Mouse (Mus musculus) urinary bladder, postnatal 25 days (tissue): Measurements from ENCODE around the gene Gm45521.
"Not testable (repeated sequence)": the region's sequence is repeated elsewhere in the genome, so short reads cannot be mapped to it uniquely, and the experiment has no call there.

Source experiments
- DNase-seq: peaks from one replicate; pipeline ENCODE4 v3.0.0; 2022; ENCODE audit warnings: low spot score

Gm45521 gene

DNA sequence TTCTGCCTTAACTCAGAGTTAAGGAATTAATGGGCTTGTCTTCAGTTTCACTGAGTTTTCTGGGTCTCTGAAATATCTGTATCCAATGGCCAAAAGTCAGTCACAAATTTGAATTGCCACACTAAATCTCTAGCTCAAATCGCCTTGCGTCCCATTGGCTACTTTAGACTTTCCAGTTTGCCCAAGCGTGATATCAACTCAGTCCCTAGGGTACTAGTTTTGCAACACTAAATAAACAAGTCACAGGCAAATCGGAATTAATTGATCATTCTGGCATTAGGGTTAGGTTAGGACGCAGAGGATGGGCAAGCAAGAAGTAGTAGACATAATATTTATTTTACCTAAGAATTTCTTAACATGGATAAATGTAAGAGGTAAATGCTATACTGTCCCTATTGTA is 43.2 kb downstream of the Gm45521 start:
- DNase-seq = no peak

DNA sequence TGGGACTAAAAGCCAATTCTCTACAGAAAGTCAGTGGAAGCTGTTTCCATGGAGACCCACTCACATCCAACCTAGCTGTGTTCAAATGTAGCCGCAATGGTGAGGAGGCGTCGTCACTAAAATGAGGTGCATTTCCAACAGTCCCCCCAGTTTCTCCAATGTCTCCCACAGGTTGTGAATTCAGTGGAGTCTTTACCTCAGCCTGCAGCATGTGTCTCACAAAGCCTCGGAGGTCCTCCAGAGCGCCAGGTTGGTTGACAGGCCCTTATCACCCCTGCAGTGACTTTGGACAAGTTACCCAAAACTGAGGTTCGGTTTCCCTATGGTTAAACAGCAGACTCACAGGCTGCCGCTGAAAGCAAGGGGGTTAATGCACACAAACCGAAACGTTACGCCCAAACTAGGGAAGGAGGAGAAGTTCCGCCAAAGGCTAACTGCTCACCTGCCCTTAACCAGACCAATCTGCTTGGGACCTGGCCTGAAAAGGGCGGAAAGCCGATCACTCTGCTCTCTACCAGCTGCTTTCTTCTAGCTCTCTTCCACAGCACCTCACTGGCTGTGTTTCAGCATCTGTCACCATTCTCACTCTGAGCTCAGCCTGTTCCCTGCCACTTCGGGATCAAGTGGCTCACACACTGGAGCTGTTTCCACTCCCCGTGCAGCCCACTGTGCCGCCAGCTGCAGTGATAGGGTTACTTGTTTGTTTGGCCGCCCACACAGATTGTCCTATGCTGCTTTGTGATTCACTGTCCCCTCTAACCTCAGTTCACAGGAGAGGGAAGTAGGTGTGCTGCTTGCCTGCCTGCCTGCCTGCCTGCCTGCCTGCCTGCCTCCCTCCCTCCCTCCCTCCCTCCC is 44.0 kb downstream of the Gm45521 start:
- DNase-seq = no peak

DNA sequence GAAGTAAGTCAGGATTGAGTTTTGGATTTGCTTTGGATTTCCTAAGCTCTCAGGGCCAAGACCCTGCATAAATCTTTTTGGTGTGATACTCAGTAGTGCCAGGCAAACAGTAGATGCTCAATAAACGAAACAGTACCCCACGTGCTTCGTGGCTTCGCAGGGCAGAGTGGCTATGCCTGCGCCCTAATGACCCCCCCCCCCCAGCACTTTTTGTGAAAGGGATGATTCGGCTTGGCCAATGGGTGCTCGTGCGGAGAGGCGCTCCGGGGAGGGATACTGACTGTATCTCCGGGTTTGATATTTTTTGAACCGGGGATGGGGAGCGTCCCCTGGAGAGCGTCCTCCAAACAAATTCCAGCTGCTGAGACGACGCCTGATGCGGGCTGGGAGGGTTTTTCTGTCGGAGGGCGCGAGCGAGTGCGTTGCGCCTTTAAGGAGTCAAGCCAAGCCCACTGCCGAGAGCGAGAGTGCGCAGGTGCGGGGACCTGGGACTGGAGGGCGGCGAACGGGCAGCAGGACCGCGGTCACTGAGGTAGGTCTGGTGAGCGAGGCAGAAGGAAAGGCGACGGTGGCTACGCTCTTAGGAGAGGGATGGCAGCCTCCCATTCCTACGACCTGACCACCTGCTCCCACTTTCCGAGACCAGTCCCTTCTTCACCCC is 45.5 kb downstream of the Gm45521 start, which contains the start of gene Abhd6:
Abhd6 (plus strand) TSS at position 471 of the 661 bp plus-strand sequence.
- peak; percentile 87 for DNase-seq

DNA sequence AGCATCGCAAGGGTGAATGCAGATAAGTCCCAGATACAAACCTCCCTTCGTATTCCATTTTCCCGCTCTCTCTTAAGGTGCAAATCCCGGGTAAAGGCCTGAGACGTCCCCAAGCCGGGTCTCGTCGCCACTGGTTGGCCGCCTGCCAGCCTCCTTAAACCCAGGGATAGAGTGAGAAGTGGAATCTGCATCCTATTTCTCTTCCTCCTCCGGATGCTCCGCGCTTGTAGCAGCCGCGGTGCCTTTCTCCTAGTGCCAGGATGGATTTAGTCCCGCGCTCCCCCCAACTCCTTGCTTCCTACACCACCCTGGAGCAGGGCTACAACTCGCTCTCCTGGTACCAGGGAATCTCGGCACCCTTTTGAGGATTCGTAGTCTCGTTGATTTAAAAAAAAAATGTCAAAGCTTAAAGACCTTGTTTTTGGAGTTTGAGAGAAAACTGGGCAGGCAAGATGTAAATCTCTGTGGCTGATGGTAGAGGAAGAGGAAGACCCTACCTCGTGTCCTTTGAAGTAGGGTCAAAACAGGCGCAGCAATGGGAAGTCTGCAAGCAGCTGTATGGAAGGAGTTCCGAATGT is 46.1 kb downstream of the Gm45521 start:
- peak; percentile 36 for DNase-seq

DNA sequence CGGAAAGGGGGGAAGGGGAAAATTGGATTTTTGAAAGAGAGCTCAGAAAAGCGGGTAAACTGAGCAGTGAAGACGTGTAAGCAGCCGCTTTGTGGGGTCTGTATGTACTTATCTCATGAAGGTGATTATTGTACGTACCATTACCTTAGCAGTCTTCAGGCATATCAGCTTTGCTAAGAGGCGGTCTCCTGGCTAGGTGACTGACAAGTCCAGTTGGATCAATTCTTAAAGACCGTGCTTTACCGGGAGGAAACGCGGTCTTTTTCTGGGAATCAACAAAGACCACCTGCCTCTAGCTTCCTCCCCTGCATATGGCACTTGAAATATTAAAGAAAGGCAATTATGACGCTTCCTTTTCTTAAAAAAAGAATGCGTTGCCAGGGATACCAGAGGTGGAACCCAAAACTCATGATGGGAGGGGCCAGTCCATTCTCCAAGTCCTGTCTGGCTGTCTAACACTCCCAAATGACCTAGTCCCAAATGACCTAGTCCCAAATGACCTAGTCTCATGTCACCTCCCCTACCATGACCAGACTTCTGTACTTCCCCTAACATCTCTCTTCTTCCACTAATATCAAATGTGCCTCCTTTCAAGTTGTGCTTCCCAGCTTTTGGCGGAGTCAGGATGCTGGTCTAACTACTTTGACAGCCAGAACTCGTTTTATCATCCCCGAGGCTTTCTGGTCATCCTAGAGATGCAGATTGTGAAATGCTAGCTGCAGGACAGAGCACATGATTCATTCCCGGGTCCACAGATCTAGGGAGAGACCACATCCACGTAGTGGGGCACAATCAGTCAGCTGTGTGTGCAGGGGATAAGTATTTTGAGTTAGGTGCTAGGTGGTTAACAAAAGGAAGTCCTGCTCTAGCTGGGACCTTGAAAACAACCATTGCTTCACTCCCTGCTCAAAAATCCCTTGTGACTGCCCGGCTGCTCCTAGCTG is 46.9 kb downstream of the Gm45521 start:
- DNase-seq = no peak

DNA sequence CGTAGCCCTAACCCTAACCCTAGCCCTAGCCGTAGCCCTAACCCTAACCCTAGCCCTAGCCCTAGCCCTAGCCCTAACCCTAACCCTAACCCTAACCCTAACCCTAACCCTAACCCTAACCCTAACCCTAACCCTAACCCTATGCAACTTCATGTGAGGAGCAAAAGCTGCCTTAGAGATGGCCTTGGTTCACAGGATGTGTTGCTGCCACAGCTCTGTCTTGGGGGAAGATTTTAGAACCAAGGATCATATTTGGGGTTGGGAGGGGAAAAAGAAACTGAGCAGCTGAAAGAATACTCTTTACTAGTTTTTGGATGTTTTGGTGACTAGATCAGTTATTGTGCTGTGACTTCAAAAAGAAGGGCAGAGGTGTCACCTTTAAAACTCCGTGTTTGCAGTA is 49.0 kb downstream of the Gm45521 start:
- not testable (repeated sequence) for DNase-seq

DNA sequence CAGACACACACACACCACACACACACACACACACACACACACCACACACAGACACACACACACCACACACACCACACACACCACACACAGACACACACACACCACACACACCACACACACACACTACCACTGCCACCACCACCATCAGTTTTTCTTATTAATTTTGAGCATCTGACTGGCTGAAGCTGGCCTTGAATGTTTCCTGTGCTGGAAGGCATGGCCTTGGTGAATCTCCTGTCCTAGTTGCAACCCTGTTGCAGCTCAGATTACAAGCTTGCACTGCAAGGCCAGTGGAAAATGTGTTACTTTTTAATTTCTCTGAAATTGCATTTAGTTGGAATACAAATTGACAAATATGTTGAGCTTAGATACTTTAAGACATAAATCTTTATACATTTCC is 50.0 kb downstream of the Gm45521 start:
- no peak for DNase-seq

DNA sequence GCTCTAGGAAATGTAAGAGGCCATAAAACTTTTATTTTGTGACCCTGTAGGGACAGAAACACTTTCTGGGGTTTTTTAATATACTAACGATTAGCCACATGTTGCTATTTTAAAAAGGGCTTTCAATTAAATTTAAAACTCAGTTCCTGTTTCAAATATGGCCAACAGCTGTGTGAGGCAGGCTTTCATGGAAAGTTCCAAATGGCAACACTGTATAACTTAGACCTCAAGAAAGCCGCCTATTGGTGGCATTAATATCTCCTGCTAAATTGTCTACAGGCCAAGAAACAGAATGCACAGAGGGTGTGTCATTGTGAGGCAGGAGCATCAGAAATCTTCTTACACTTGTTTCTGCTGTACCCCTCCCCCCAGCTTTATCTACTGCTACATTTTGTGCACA is 50.4 kb downstream of the Gm45521 start:
- no peak for DNase-seq

DNA sequence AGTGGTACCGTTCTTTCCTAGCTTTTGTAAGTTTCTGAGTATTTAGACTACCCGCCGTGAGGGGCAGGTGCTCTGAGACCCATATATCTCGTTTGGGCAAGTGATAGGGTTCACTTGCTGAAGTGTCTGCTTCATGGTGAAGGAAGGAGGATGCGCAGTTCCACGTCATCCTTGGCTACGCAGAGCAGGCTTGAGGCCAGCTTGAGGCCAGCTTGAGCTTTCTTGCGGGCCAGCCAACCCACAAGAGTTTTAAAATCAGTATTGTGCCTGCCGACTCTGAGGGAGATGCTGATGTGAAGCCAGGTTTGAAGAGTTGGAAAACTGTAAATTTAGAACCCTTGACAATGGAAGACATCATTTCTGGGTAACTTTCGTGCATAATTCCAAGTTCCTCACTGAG is 50.8 kb downstream of the Gm45521 start:
- no peak for DNase-seq
